Mouse (Mus musculus) forebrain, embryonic 16.5 days (tissue): ENCODE measurements around the gene Clta. TPM values are rescaled to one million over a fixed set of nuclear protein-coding genes. Genes with fewer than 3 reads are reported as not detected.
A peak's percentile ranks its signal among the peaks of the same experiment; 100 is the strongest.

Experiments used
- ATAC-seq: fragments of 200-750 bp; cut with Nextera tagmentation; 2 replicates; pipeline ENCODE4 v1.8.0; 2017; ENCODE audit warnings: mild to moderate bottlenecking, moderate library complexity
- H3K27ac ChIP-seq: fragments of 300-500 bp; sonication (generic); 2 replicates; pipeline ENCODE4 v1.5.1; 2014; ENCODE audit warnings: low read length, control low read depth
- H3K27me3 ChIP-seq: fragments of 300-500 bp; sonication (generic); replicated peaks from 2 replicates; pipeline ENCODE4 v1.6.1; 2014; ENCODE audit warnings: low read length; ENCODE audit not compliant: control insufficient read depth, insufficient read depth
- H3K36me3 ChIP-seq: fragments of 300-500 bp; sonication (generic); 2 replicates; pipeline ENCODE4 v1.6.1; 2014; ENCODE audit not compliant: control insufficient read depth, insufficient read depth
- H3K4me1 ChIP-seq: fragments of 300-500 bp; sonication (generic); replicated peaks from 2 replicates; pipeline ENCODE4 v1.6.1; 2014; ENCODE audit warnings: low read length; ENCODE audit not compliant: control insufficient read depth, insufficient read depth
- H3K4me2 ChIP-seq: fragments of 300-500 bp; sonication (generic); 2 replicates; pipeline ENCODE4 v1.6.1; 2014; ENCODE audit warnings: mild to moderate bottlenecking, low read length, control low read depth
- H3K4me3 ChIP-seq: fragments of 300-500 bp; sonication (generic); replicated peaks from 2 replicates; pipeline ENCODE4 v1.5.1; 2014; ENCODE audit warnings: mild to moderate bottlenecking, low read length, control low read depth
- H3K9ac ChIP-seq: fragments of 300-500 bp; sonication (generic); replicated peaks from 2 replicates; pipeline ENCODE4 v1.6.1; 2014; ENCODE audit warnings: low read depth, low read length, control low read depth
- H3K9me3 ChIP-seq: fragments of 300-500 bp; sonication (generic); 2 replicates; pipeline ENCODE4 v1.6.1; 2016; ENCODE audit warnings: low read length; ENCODE audit not compliant: control insufficient read depth
- WGBS: fragments of 180-500 bp; shearing (Covaris S2); extraction: QIAGEN DNeasy Blood & Tissue Kit; methylation state at CpG from one replicate; pipeline ENCODE4 v1.1.7; 2014; 5-methylcytosine and 5-hydroxymethylcytosine counted together
- polyA plus RNA-seq: library from polyadenylated mRNA; unstranded; fragments of >200 nt; fragmentation: Nextera tagmentation; extraction: Ambion mirVana; gene quantifications from 2 replicates; pipeline ENCODE4 v1.2.1, GENCODE M21; 2015

Gene Clta
- polyA plus RNA-seq, 1 experiment from 2014 or later = 296 TPM

- ATAC-seq = no peak
- peak overlapping the region; percentile 89 for H3K4me2 ChIP-seq
- 27% methylated on average over 11 of the region's 11 CpGs for WGBS
- no peaks in the 10 kb centered on the region for H3K36me3 ChIP-seq
- no peaks in the 10 kb centered on the region for H3K9me3 ChIP-seq
- H3K4me3 ChIP-seq = peak overlapping the region; percentile 98
- peaks cover 22% of the 10 kb centered on the region for H3K4me1 ChIP-seq
- H3K27ac ChIP-seq = no peak overlapping the region
- no peaks in the 10 kb centered on the region for H3K27me3 ChIP-seq
- peak overlapping the region; percentile 90 for H3K9ac ChIP-seq
Measured at GRCm38 (mm10) chr4:44013391-44014070, 9.3 kb downstream of the Clta start.

- H3K4me3 ChIP-seq = no peak overlapping the region
- H3K36me3 ChIP-seq = peaks cover 10% of the 10 kb centered on the region; the same call in 1 of the 2 replicates
- H3K9ac ChIP-seq = no peak overlapping the region
- H3K4me2 ChIP-seq = no peak overlapping the region
- WGBS = 96% methylated on average over 4 of the region's 4 CpGs
- no peaks in the 10 kb centered on the region for H3K27me3 ChIP-seq
- no peaks in the 10 kb centered on the region for H3K9me3 ChIP-seq
- no peak for ATAC-seq
- peaks cover 22% of the 10 kb centered on the region for H3K4me1 ChIP-seq
- no peak overlapping the region for H3K27ac ChIP-seq
Measured at GRCm38 (mm10) chr4:44016071-44016470, 11.8 kb downstream of the Clta start.

- no peak overlapping the region for H3K9ac ChIP-seq
- no peaks in the 10 kb centered on the region for H3K9me3 ChIP-seq
- 96% methylated on average over 12 of the region's 12 CpGs for WGBS
- H3K27me3 ChIP-seq = no peaks in the 10 kb centered on the region
- H3K4me1 ChIP-seq = peaks cover 21% of the 10 kb centered on the region
- no peak overlapping the region for H3K4me3 ChIP-seq
- no peak overlapping the region for H3K27ac ChIP-seq
- H3K4me2 ChIP-seq = no peak overlapping the region
- H3K36me3 ChIP-seq = peaks cover 10% of the 10 kb centered on the region; the same call in 1 of the 2 replicates
- no peak for ATAC-seq
Measured at GRCm38 (mm10) chr4:44016791-44017190, 12.5 kb downstream of the Clta start.

- H3K4me1 ChIP-seq = no peaks in the 10 kb centered on the region
- H3K9me3 ChIP-seq = no peaks in the 10 kb centered on the region
- H3K4me2 ChIP-seq = no peak overlapping the region
- 91% methylated on average over 4 of the region's 4 CpGs for WGBS
- H3K36me3 ChIP-seq = peaks cover 24% of the 10 kb centered on the region
- no peak for ATAC-seq
- H3K27ac ChIP-seq = no peak overlapping the region
- no peak overlapping the region for H3K9ac ChIP-seq
- no peak overlapping the region for H3K4me3 ChIP-seq
- no peaks in the 10 kb centered on the region for H3K27me3 ChIP-seq
Measured at GRCm38 (mm10) chr4:44022323-44022722, 18.1 kb downstream of the Clta start.

GRCm38 (mm10) chr4:44022766-44023165, 18.5 kb downstream of the Clta start:
- Histone ChIP-seq H3K27ac (no peak overlapping the region), H3K9ac (no peak overlapping the region), H3K4me3 (no peak overlapping the region), H3K9me3 (no peaks in the 10 kb centered on the region), H3K4me1 (no peaks in the 10 kb centered on the region), H3K36me3 (peaks cover 27% of the 10 kb centered on the region), H3K27me3 (no peaks in the 10 kb centered on the region), H3K4me2 (no peak overlapping the region)
- no peak for ATAC-seq
- WGBS = 90% methylated on average over 11 of the region's 11 CpGs

GRCm38 (mm10) chr4:44023681-44024080, 19.4 kb downstream of the Clta start:
- Histone ChIP-seq H3K4me1 (no peaks in the 10 kb centered on the region), H3K27me3 (no peaks in the 10 kb centered on the region), H3K9me3 (no peaks in the 10 kb centered on the region), H3K36me3 (peaks cover 28% of the 10 kb centered on the region), H3K27ac (no peak overlapping the region), H3K4me3 (no peak overlapping the region), H3K4me2 (no peak overlapping the region), H3K9ac (no peak overlapping the region)
- 97% methylated on average over 9 of the region's 9 CpGs for WGBS
- no peak for ATAC-seq

- H3K9me3 ChIP-seq = no peaks in the 10 kb centered on the region
- H3K27me3 ChIP-seq = no peaks in the 10 kb centered on the region
- no peak overlapping the region for H3K4me3 ChIP-seq
- H3K4me2 ChIP-seq = no peak overlapping the region
- H3K36me3 ChIP-seq = peaks cover 25% of the 10 kb centered on the region
- 94% methylated on average over 6 of the region's 6 CpGs for WGBS
- ATAC-seq = no peak
- no peak overlapping the region for H3K27ac ChIP-seq
- H3K4me1 ChIP-seq = no peaks in the 10 kb centered on the region
- H3K9ac ChIP-seq = no peak overlapping the region
Measured at GRCm38 (mm10) chr4:44024241-44024640, 20.0 kb downstream of the Clta start.

- no peak overlapping the region for H3K4me3 ChIP-seq
- no peak overlapping the region for H3K27ac ChIP-seq
- no peaks in the 10 kb centered on the region for H3K9me3 ChIP-seq
- H3K9ac ChIP-seq = no peak overlapping the region
- H3K36me3 ChIP-seq = peaks cover 20% of the 10 kb centered on the region
- H3K4me1 ChIP-seq = no peaks in the 10 kb centered on the region
- no peak overlapping the region for H3K4me2 ChIP-seq
- no peak for ATAC-seq
- no peaks in the 10 kb centered on the region for H3K27me3 ChIP-seq
- 88% methylated on average over 6 of the region's 6 CpGs for WGBS
Measured at GRCm38 (mm10) chr4:44025570-44025969, 21.3 kb downstream of the Clta start.

GRCm38 (mm10) chr4:44028303-44029135, 24.3 kb downstream of the Clta start:
- Histone ChIP-seq H3K4me3 (no peak overlapping the region), H3K9ac (no peak overlapping the region), H3K27me3 (no peaks in the 10 kb centered on the region), H3K36me3 (peaks cover 25% of the 10 kb centered on the region), H3K4me2 (no peak overlapping the region), H3K4me1 (no peaks in the 10 kb centered on the region), H3K27ac (no peak overlapping the region), H3K9me3 (no peaks in the 10 kb centered on the region)
- ATAC-seq = no peak
- 20% methylated on average over 16 of the region's 16 CpGs for WGBS
